Mouse (Mus musculus): ENCODE measurements around the gene Adcy7.

The Adcy7 gene

GRCm38 (mm10) chr8:88299907-88300603 lies 27.9 kb downstream of the Adcy7 start:
- DNase-seq (ENCODE audit: low read depth, low spot score): no peak

GRCm38 (mm10) chr8:88301589-88302437 lies 29.6 kb downstream of the Adcy7 start:
- DNase-seq (ENCODE audit: low read depth, low spot score): no peak

DNA sequence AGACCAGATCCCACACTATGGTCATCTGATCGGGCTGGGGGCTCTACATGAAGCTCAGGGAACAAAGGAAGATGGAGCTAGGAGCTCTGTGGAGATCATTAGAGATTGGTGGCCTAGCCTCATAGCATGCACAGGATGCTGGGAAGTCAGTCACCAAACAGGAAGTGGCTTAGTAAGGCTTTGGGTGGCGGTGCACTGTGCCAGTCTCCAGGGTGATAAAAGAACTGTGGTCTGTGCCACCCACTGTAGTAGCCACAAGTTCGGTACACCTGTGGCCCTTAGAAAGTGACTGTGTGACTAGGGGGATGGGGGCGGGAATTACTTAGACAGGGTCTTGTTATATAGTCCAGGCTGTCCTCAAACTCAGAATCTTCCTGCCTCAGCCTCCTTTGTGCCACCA lies 33.6 kb downstream of the Adcy7 start:
- DNase-seq (ENCODE audit: low read depth, low spot score): no peak

GRCm38 (mm10) chr8:88306511-88306910 lies 34.3 kb downstream of the Adcy7 start:
- DNase-seq (ENCODE audit: low read depth, low spot score): no peak

DNA sequence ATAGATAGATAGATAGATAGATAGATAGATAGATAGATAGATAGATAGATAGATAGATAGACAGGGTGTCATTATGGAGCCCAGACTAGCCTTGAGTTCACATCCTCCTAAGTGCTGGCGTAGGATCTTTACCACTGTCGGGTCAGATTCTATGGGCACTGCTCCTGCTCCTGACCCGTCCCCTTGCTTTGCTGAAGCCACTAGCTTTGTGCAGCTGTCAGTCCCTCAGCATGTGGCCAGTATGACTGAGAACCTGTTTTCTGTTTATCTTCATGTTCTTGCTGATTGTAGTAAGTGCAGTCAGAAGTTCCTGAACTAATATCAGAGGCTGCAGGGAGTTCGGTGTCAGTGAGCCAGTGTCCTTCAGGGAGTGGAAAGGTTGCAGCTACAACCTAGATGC lies 35.5 kb downstream of the Adcy7 start:
- no peak for DNase-seq (ENCODE audit: low read depth, low spot score)

GRCm38 (mm10) chr8:88309274-88309873 lies 37.2 kb downstream of the Adcy7 start:
- no peak for DNase-seq (ENCODE audit: low read depth, low spot score)

DNA sequence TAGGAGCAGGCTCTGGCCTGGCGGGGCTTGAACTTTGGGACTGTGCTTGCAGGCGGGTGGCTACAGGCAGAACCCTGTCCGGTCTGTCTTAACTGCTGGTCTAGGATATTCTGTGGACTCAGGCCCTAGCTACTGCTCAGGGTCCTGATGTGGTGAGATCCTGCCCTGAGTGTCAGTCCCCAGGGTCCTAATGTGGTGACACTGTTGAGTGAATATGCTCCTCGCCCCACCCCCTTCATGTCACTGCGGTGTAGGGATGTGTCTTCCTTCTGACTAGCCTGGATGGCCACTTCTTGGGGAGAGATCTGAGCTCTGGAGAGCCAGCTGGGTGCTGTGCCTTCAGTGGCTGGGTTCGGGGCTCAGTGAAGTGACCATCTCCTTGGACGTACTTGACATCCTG lies 37.7 kb downstream of the Adcy7 start:
- no peak for DNase-seq (ENCODE audit: low read depth, low spot score)

GRCm38 (mm10) chr8:88310286-88310685 lies 38.1 kb downstream of the Adcy7 start:
- no peak for DNase-seq (ENCODE audit: low read depth, low spot score)

DNA sequence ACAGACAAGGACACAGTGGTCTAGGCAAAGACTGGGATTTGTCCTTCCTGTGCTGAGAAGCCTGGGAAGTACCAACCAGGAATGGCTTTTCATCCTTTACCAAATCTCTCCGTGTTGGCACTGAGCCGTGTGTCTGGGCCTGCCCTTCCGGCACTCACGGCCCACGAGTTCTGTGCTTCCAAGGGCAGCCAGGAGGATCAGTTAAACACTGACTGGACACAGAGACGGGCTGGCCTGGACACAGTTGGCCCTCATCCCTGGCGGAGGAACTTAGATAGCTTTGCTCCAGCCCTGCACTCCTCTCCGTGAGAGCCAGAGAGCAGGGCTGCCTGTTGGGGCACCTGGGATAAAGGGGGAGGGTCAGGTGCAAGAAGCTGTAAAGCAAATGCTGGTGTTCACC lies 40.8 kb downstream of the Adcy7 start:
- no peak for DNase-seq (ENCODE audit: low read depth, low spot score)

GRCm38 (mm10) chr8:88313991-88314390 lies 41.8 kb downstream of the Adcy7 start:
- DNase-seq (ENCODE audit: low read depth, low spot score): no peak

DNA sequence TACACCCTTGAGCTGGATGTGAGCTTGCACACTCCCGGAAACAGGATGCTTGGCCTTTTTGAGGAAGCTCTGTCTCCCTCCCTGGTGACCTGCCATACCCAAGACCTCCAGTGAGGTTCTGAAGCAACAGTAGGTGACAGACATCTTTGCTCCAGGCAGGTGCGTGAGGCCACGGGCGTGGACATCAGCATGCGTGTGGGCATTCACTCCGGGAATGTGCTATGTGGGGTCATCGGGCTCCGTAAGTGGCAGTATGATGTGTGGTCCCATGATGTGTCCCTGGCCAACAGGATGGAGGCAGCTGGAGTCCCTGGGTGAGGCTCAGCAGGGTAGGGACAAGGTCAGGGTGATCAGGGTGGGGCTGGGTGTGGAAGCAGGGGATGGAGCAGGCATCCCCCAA lies 43.1 kb downstream of the Adcy7 start:
- no peak for DNase-seq (ENCODE audit: low read depth, low spot score)

DNA sequence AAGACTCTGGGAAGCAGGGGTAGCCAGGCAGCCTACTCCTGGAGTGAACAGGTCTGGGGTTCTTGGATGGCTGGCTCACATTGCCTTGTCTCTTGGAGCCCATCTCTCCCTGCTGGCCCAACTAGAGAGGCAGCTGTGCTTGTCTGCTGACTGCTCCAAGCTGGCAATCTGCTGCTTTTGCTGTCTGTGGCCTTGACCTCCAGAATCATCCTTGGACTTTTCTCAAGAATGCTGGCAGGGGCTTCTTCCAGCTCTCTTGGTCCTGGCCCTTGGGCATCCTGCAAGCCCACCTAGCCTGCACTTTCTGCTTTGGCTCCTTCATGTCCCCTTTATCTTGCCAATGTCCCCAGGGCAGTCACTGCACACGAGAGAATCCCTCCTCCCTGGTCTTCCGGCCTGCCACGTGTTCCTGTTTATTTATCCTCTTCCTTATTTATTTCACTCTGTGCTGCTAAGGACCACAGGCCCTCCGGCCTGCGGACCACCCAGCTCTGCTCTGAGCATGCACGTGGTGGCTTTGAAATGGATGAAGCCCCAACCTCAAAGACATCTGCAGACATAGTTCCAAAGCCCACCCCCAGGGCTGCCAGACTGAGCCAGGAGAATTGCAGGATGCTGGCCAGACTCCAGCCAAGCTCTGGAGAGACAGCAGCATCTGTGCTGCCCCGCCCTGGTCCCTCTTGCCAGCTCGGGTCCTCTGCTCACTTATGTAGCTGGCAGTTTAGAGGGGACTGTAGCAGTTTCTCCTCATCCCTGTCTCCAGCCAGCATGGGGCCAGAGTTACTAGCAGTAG lies 44.1 kb downstream of the Adcy7 start:
- DNase-seq (ENCODE audit: low read depth, low spot score): no peak

DNA sequence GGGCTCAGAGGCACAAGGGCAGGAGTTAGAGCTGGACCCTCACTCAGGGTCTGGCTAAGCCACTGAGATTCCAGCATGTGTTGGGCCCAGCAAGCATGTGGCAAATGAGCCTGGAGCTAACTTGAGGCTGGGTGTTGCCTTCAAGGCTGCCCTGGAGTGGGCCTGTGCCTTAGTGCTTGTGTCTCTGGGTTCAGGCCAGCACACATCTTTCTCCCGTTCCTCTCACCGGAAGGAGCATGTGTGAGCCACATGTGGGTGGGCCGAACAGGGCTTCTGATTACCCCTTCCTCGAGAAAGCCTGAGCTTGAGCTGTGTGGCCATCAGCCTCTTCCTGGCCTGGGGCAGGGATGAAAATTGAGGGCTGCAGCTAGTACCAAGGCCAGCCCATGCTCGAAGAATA lies 45.1 kb downstream of the Adcy7 start:
- DNase-seq (ENCODE audit: low read depth, low spot score): no peak

- no peak for DNase-seq (ENCODE audit: low read depth, low spot score)
These were observed 45.9 kb downstream of the Adcy7 start for GRCm38 (mm10) chr8:88318151-88318550.

DNA sequence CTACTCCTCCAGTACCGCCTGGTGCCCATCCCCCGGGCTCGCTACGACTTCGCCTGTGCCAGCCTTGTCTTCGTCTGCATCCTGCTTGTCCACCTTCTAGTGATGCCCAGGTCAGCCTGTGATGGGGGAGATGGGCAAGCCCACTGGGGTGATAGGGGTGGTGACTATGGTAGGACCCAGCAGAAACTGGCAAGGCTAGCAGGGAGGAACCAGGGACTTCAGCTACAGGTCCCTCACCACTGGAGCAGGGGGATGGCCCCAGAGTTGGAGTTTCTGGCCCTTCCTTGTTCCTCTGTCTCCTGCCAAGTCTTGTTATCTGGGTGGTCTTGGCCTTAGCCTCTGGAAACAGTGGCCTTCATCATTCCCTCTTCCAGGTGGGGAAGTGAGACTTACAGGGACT lies 47.9 kb downstream of the Adcy7 start:
- DNase-seq (ENCODE audit: low read depth, low spot score): no peak

DNA sequence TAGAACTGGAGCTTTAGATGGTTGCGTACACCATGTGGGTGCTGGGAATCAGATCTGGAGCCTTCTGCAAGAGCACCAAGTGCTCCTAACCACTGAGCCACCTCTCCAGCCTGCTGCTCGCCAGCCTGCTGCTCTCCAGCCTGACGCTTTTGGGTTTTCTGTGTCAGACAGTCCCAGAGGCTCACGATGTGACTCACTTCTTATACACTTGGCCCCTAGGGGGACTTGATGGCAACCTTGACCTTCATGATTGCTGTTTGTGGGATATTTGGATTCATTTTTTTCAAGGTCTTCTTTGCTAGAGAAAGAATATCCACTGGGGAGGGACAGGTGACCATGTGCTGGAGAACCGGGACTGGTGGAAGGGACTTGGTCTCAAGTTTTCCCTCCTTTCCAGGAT lies 49.2 kb downstream of the Adcy7 start:
- DNase-seq (ENCODE audit: low read depth, low spot score): no peak

GRCm38 (mm10) chr8:88323523-88323922 lies 51.3 kb downstream of the Adcy7 start:
- no peak for DNase-seq (ENCODE audit: low read depth, low spot score)

DNA sequence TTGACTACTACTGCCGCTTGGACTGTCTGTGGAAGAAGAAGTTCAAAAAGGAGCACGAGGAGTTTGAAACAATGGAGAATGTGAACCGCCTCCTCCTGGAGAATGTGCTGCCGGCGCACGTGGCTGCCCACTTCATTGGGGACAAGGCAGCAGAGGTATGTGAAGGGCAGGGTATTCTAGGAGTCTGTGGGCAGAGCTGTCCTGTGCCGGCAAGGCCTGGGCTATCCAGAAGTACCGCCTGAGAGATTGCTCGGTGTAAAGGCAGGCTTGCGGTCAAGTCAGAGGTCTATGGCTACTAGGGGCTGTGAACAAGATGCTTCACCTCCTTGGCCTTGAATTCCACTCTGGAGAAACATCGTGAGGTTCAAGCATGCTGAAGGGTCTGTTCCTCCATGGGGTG lies 52.6 kb downstream of the Adcy7 start:
- DNase-seq (ENCODE audit: low read depth, low spot score): no peak

GRCm38 (mm10) chr8:88325251-88325650 lies 53.0 kb downstream of the Adcy7 start:
- DNase-seq (ENCODE audit: low read depth, low spot score): no peak

- DNase-seq (ENCODE audit: low read depth, low spot score): no peak
These were observed 53.6 kb downstream of the Adcy7 start for GRCm38 (mm10) chr8:88325795-88326194.

- DNase-seq (ENCODE audit: low read depth, low spot score): no peak
These were observed 54.1 kb downstream of the Adcy7 start for GRCm38 (mm10) chr8:88326328-88326727.

- no peak for DNase-seq (ENCODE audit: low read depth, low spot score)
These were observed 56.5 kb downstream of the Adcy7 start for GRCm38 (mm10) chr8:88328689-88329088.

All from retina, postnatal 7 days (tissue).